Mouse (Mus musculus) heart, postnatal 14 days (tissue): ENCODE results near the gene Bmt2. TPM values are rescaled to one million over a fixed set of nuclear protein-coding genes. Genes with fewer than 3 reads are reported as not detected.

ENCODE experiments used
- total RNA-seq, 2 experiments: library from RNA; stranded (reverse); gene quantifications; 2 replicates each; pipeline ENCODE4 v1.2.3; 2021

Gene Bmt2
- total RNA-seq, 2 experiments from 2014 or later, result 10.3 to 12.0 TPM

Other genes with a start within 250 kb of the Bmt2 start
- gene Tmem168, start 69.9 kb downstream of the Bmt2 start, total RNA-seq, result 10 to 100 TPM; 19.8 to 21.0 TPM
- gene Gpr85, start 162.0 kb upstream of the Bmt2 start, total RNA-seq, result under 1 TPM; 0.17 to 0.27 TPM
- gene 2610001J05Rik, start 193.6 kb upstream of the Bmt2 start, total RNA-seq, result 10 to 100 TPM; 39.1 to 41.9 TPM